ENCODE assay signal across 8 mouse cellular contexts in the genomic region with DNA sequence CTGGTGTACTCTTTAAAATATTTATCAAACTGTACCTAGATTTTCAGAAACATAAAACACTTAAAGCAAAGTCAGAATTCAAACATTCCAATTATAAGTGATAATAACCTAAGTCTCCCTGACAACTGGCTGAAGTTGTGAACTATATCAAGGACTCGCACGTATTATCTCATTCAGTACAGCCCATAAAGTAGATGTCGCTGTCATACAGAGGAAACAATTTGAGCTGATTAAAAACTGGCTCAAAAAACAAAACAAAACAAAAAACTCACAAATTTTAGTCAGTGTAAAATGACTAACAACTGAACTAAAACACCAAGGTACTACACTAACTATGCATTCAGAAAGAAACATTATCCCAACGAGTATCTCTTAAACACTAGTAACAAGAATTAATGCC. TPM values are rescaled to one million over a fixed set of nuclear protein-coding genes. Genes with fewer than 3 reads are reported as not detected.
DNase-seq lines count a peak whose midpoint lies in the region; ATAC-seq and TF ChIP-seq lines count a peak whose summit lies in the region.

No protein-coding gene starts in this region.

- H3K9me3 ChIP-seq in embryonic facial prominence, embryonic 14.5 days (ENCODE audit: control insufficient read depth, low read length), result no peaks in the 10 kb centered on the region
- no peaks in the 10 kb centered on the region for H3K9me3 ChIP-seq in intestine, postnatal 0 days (ENCODE audit: control insufficient read depth)

- WGBS in embryonic facial prominence, embryonic 14.5 days, result 46% methylated on average over 4 of the region's 4 CpGs
- 15% methylated on average over 4 of the region's 4 CpGs for WGBS in intestine, postnatal 0 days

- no peak for TF ChIP-seq CTCF in layer of hippocampus, adult 2 months (conservative IDR thresholded peaks at IDR 0.05)
- TF ChIP-seq CTCF in intestine, postnatal 0 days (IDR thresholded peaks at IDR 0.05; ENCODE audit: low read depth), result no peak

- H3K27me3 ChIP-seq in embryonic facial prominence, embryonic 14.5 days (replicated peaks; ENCODE audit: control insufficient read depth, insufficient read depth, low read length), result no peaks in the 10 kb centered on the region
- H3K27me3 ChIP-seq in intestine, postnatal 0 days (replicated peaks; ENCODE audit: control insufficient read depth, insufficient read depth, low read length), result no peaks in the 10 kb centered on the region

- peaks cover 24% of the 10 kb centered on the region for H3K4me1 ChIP-seq in embryonic facial prominence, embryonic 14.5 days (ENCODE audit: control insufficient read depth, insufficient read depth, low read length)
- peaks cover 9% of the 10 kb centered on the region for H3K4me1 ChIP-seq in intestine, postnatal 0 days (replicated peaks; ENCODE audit: control insufficient read depth, insufficient read depth, low read length)

- H3K4me3 ChIP-seq in layer of hippocampus, adult 2 months, result peak overlapping the region; percentile 95
- H3K4me3 ChIP-seq in embryonic facial prominence, embryonic 14.5 days (ENCODE audit: low read depth, low read length), result peak overlapping the region; percentile 90
- peak overlapping the region; percentile 38 for H3K4me3 ChIP-seq in intestine, postnatal 0 days (ENCODE audit: low read depth, low read length)

- no peak for ATAC-seq in embryonic facial prominence, embryonic 14.5 days (ENCODE audit: low read depth)
- ATAC-seq in intestine, postnatal 0 days, result no peak

- peak overlapping the region; percentile 51 for H3K9ac ChIP-seq in embryonic facial prominence, embryonic 14.5 days (ENCODE audit: low read depth, low read length)
- no peak overlapping the region for H3K9ac ChIP-seq in intestine, postnatal 0 days (ENCODE audit: low read depth, low read length)

- no peak for DNase-seq in layer of hippocampus, adult 2 months (ENCODE audit: low spot score in 2 of 2)
- no peak for DNase-seq in layer of hippocampus, adult 11-12 months (ENCODE audit: low spot score)
- no peak for DNase-seq in embryonic facial prominence, embryonic 14.5 days (ENCODE audit: low spot score)
- DNase-seq in naive thymus-derived CD4-positive, alpha-beta T cell, adult 2 months (ENCODE audit: low read depth), result peak; percentile 21
- no peak for DNase-seq in gastrocnemius, postnatal 4 days (ENCODE audit: low spot score in 2 of 2)
- DNase-seq in adrenal gland, adult 8-10 months, result no peak
- no peak for DNase-seq in adrenal gland, adult 2 months

- H3K27ac ChIP-seq in layer of hippocampus, adult 2 months, result no peak overlapping the region
- no peak overlapping the region for H3K27ac ChIP-seq in embryonic facial prominence, embryonic 14.5 days (replicated peaks; ENCODE audit: low read depth, low read length)
- no peak overlapping the region for H3K27ac ChIP-seq in intestine, postnatal 0 days (ENCODE audit: low read depth, low read length)

- H3K36me3 ChIP-seq in embryonic facial prominence, embryonic 14.5 days (ENCODE audit: control insufficient read depth, insufficient read depth, low read length), result no peaks in the 10 kb centered on the region
- H3K36me3 ChIP-seq in intestine, postnatal 0 days (ENCODE audit: control insufficient read depth, insufficient read depth), result no peaks in the 10 kb centered on the region

- peak overlapping the region; percentile 89 for H3K4me2 ChIP-seq in embryonic facial prominence, embryonic 14.5 days (ENCODE audit: low read depth, low read length)
- H3K4me2 ChIP-seq in intestine, postnatal 0 days (replicated peaks; ENCODE audit: low read depth), result peak overlapping the region; percentile 86

RNA-seq across cellular contexts. Expression of a gene that starts 3.0 kb away (rescaled TPM):
- total RNA-seq in layer of hippocampus, adult 2 months (2021), result 100 to 1,000 TPM in 1 of 2 experiments, 10 to 100 TPM in 1; 97.8 to 113 TPM
- 83.1 and 89.7 TPM in 2 replicates for polyA plus RNA-seq in embryonic facial prominence, embryonic 14.5 days (2014; fragmentation: Nextera tagmentation; extraction: Ambion mirVana)
- 92.1 and 98.3 TPM in 2 replicates for polyA plus RNA-seq in intestine, postnatal 0 days (2015; fragmentation: Nextera tagmentation; extraction: Ambion mirVana)
- total RNA-seq in gastrocnemius, postnatal 4 days (2021), result 10 to 100 TPM; 70.8 to 75.2 TPM
- 100 to 1,000 TPM in 3 of 4 experiments, 10 to 100 TPM in 1; 99.9 to 119 (median 108) TPM for total RNA-seq in adrenal gland, adult 8-10 months (2022)
- 100 to 1,000 TPM in 1 of 2 experiments, 10 to 100 TPM in 1; 82.9 to 115 TPM for total RNA-seq in adrenal gland, adult 2 months (2021)
- polyA plus RNA-seq in adrenal gland, adult 2 months (2012; rRNA removed), result 32.3 and 39.0 TPM in 2 replicates

Comparison
In these comparisons a context has a peak if more than half of its experiments do, and no peak if none do; other contexts are left out.
1. H3K4me3 ChIP-seq: peak in every context shown above with its lines; median percentile 95 in layer of hippocampus, adult 2 months; 90 in embryonic facial prominence, embryonic 14.5 days; 38 in intestine, postnatal 0 days.